Mouse (Mus musculus) forebrain, embryonic 15.5 days (tissue): ENCODE data around the gene Lrp6. TPM values are rescaled to one million over a fixed set of nuclear protein-coding genes. Genes with fewer than 3 reads are reported as not detected.
A peak's percentile ranks its signal among the peaks of the same experiment; 100 is the strongest.

Source experiments
- ATAC-seq: fragments of 200-750 bp; cut with Nextera tagmentation; replicated peaks from 2 replicates; pipeline ENCODE4 v1.8.0; 2017; ENCODE audit warnings: mild to moderate bottlenecking, moderate TSS enrichment, moderate library complexity
- H3K27ac ChIP-seq: fragments of 300-500 bp; sonication (generic); replicated peaks from 2 replicates; pipeline ENCODE4 v1.5.1; 2015; ENCODE audit warnings: mild to moderate bottlenecking, inconsistent platforms
- H3K27me3 ChIP-seq: fragments of 300-500 bp; sonication (generic); 2 replicates; pipeline ENCODE4 v1.6.1; 2015; ENCODE audit warnings: inconsistent platforms
- H3K36me3 ChIP-seq: fragments of 300-500 bp; sonication (generic); 2 replicates; pipeline ENCODE4 v1.6.1; 2015; ENCODE audit warnings: mild to moderate bottlenecking, inconsistent platforms
- H3K4me1 ChIP-seq: fragments of 300-500 bp; sonication (generic); 2 replicates; pipeline ENCODE4 v1.6.1; 2015; ENCODE audit warnings: inconsistent platforms
- H3K4me2 ChIP-seq: fragments of 300-500 bp; sonication (generic); replicated peaks from 2 replicates; pipeline ENCODE4 v1.6.1; 2015; ENCODE audit warnings: mild to moderate bottlenecking, inconsistent platforms
- H3K4me3 ChIP-seq: fragments of 300-500 bp; sonication (generic); 2 replicates; pipeline ENCODE4 v1.5.1; 2015; ENCODE audit warnings: mild to moderate bottlenecking, inconsistent platforms
- H3K9ac ChIP-seq: fragments of 300-500 bp; sonication (generic); replicated peaks from 2 replicates; pipeline ENCODE4 v1.6.1; 2015; ENCODE audit warnings: mild to moderate bottlenecking, inconsistent platforms
- H3K9me3 ChIP-seq: fragments of 300-500 bp; sonication (generic); 2 replicates; pipeline ENCODE4 v1.6.1; 2016; ENCODE audit warnings: inconsistent platforms
- WGBS: fragments of 180-500 bp; shearing (Covaris S2); methylation state at CpG from one replicate; pipeline ENCODE4 v1.1.7; 2015; ENCODE audit warnings: mixed read lengths; 5-methylcytosine and 5-hydroxymethylcytosine counted together
- polyA plus RNA-seq: library from polyadenylated mRNA; unstranded; fragments of >200 nt; fragmentation: Nextera tagmentation; extraction: Ambion mirVana; gene quantifications from 2 replicates; pipeline ENCODE4 v1.2.1, GENCODE M21; 2015

Gene Lrp6
- polyA plus RNA-seq = 20.4 and 23.2 TPM in 2 replicates

GRCm38 (mm10) chr6:134566818-134567485, at the start of gene Lrp6:
Gene Lrp6 (minus strand): TSS chr6:134566965.
- H3K4me3 ChIP-seq = peak within 1 kb of the TSS; percentile 98
- H3K36me3 ChIP-seq = no peaks in the 10 kb centered on the region
- H3K9me3 ChIP-seq = no peaks in the 10 kb centered on the region
- H3K9ac ChIP-seq = peak within 1 kb of the TSS; percentile 98
- peak within 1 kb of the TSS; percentile 62 for H3K4me2 ChIP-seq
- WGBS = under 1% methylated on average over 73 of the region's 99 CpGs
- H3K27me3 ChIP-seq = no peaks in the 10 kb centered on the region
- H3K27ac ChIP-seq = peak within 1 kb of the TSS; percentile 100
- peak; percentile 95 for ATAC-seq
- H3K4me1 ChIP-seq = peaks cover 18% of the 10 kb centered on the region

- H3K4me3 ChIP-seq = no peak overlapping the region
- H3K27ac ChIP-seq = no peak overlapping the region
- no peaks in the 10 kb centered on the region for H3K4me1 ChIP-seq
- no peak overlapping the region; the same call in 1 of the 2 replicates for H3K4me2 ChIP-seq
- H3K36me3 ChIP-seq = no peaks in the 10 kb centered on the region
- ATAC-seq = peak; percentile 55; the same call in 1 of the 2 replicates
- no peak overlapping the region for H3K9ac ChIP-seq
- H3K9me3 ChIP-seq = no peaks in the 10 kb centered on the region
- no peaks in the 10 kb centered on the region for H3K27me3 ChIP-seq
- WGBS = 21% methylated on average over 16 of the region's 16 CpGs
These were observed 48.2 kb upstream of the Lrp6 start for GRCm38 (mm10) chr6:134614723-134615648.

GRCm38 (mm10) chr6:134614322-134614721, 47.6 kb upstream of the Lrp6 start:
- Histone ChIP-seq H3K36me3 (no peaks in the 10 kb centered on the region), H3K4me2 (no peak overlapping the region), H3K9ac (no peak overlapping the region), H3K27ac (no peak overlapping the region), H3K4me3 (no peak overlapping the region), H3K9me3 (no peaks in the 10 kb centered on the region), H3K27me3 (no peaks in the 10 kb centered on the region), H3K4me1 (no peaks in the 10 kb centered on the region)
- 89% methylated on average over 4 of the region's 4 CpGs for WGBS
- no peak for ATAC-seq

- Histone ChIP-seq H3K27ac (no peak overlapping the region), H3K4me2 (no peak overlapping the region), H3K4me3 (no peak overlapping the region), H3K4me1 (no peaks in the 10 kb centered on the region), H3K9ac (no peak overlapping the region), H3K27me3 (no peaks in the 10 kb centered on the region), H3K9me3 (no peaks in the 10 kb centered on the region), H3K36me3 (no peaks in the 10 kb centered on the region)
- ATAC-seq = no peak; the same call in 1 of the 2 replicates
- 76% methylated on average over 13 of the region's 13 CpGs for WGBS
These were observed 45.1 kb upstream of the Lrp6 start for GRCm38 (mm10) chr6:134611896-134612295.

- Histone ChIP-seq H3K4me3 (no peak overlapping the region), H3K9ac (no peak overlapping the region), H3K36me3 (no peaks in the 10 kb centered on the region), H3K4me1 (no peaks in the 10 kb centered on the region), H3K27me3 (no peaks in the 10 kb centered on the region), H3K9me3 (no peaks in the 10 kb centered on the region), H3K27ac (no peak overlapping the region), H3K4me2 (no peak overlapping the region)
- ATAC-seq = no peak
- 91% methylated on average over 9 of the region's 9 CpGs for WGBS
These were observed 43.6 kb upstream of the Lrp6 start for GRCm38 (mm10) chr6:134610380-134610779.

GRCm38 (mm10) chr6:134606949-134607746, 40.4 kb upstream of the Lrp6 start:
- H3K4me2 ChIP-seq = no peak overlapping the region
- H3K9ac ChIP-seq = no peak overlapping the region
- H3K9me3 ChIP-seq = no peaks in the 10 kb centered on the region
- H3K4me1 ChIP-seq = no peaks in the 10 kb centered on the region
- ATAC-seq = peak; percentile 43; the same call in 1 of the 2 replicates
- 51% methylated on average over 9 of the region's 9 CpGs for WGBS
- no peaks in the 10 kb centered on the region for H3K27me3 ChIP-seq
- no peak overlapping the region for H3K27ac ChIP-seq
- no peaks in the 10 kb centered on the region for H3K36me3 ChIP-seq
- no peak overlapping the region for H3K4me3 ChIP-seq

- H3K36me3 ChIP-seq = no peaks in the 10 kb centered on the region
- 66% methylated on average over 6 of the region's 6 CpGs for WGBS
- no peak overlapping the region for H3K27ac ChIP-seq
These were observed 39.8 kb upstream of the Lrp6 start for GRCm38 (mm10) chr6:134606540-134606939.

GRCm38 (mm10) chr6:134605196-134605595, 38.4 kb upstream of the Lrp6 start:
- H3K36me3 ChIP-seq = no peaks in the 10 kb centered on the region
- H3K4me1 ChIP-seq = no peaks in the 10 kb centered on the region
- no peak overlapping the region for H3K27ac ChIP-seq
- no peaks in the 10 kb centered on the region for H3K9me3 ChIP-seq
- H3K27me3 ChIP-seq = no peaks in the 10 kb centered on the region
- ATAC-seq = no peak
- no peak overlapping the region for H3K4me3 ChIP-seq
- 85% methylated on average over 3 of the region's 3 CpGs for WGBS
- H3K9ac ChIP-seq = no peak overlapping the region
- no peak overlapping the region for H3K4me2 ChIP-seq

More at GRCm38 (mm10) chr6:134606540-134606939, 39.8 kb upstream of the Lrp6 start:
- Histone ChIP-seq H3K4me3 (no peak overlapping the region), H3K4me1 (no peaks in the 10 kb centered on the region), H3K9ac (no peak overlapping the region), H3K9me3 (no peaks in the 10 kb centered on the region), H3K4me2 (no peak overlapping the region), H3K27me3 (no peaks in the 10 kb centered on the region)
- no peak for ATAC-seq

- H3K27ac ChIP-seq = no peak overlapping the region
- no peaks in the 10 kb centered on the region for H3K4me1 ChIP-seq
- no peak overlapping the region for H3K4me2 ChIP-seq
- no peak for ATAC-seq
- H3K9ac ChIP-seq = no peak overlapping the region
- no peaks in the 10 kb centered on the region for H3K36me3 ChIP-seq
- WGBS = 63% methylated on average over 10 of the region's 10 CpGs
- no peaks in the 10 kb centered on the region for H3K9me3 ChIP-seq
- H3K27me3 ChIP-seq = no peaks in the 10 kb centered on the region
- no peak overlapping the region for H3K4me3 ChIP-seq
These were observed 35.7 kb upstream of the Lrp6 start for GRCm38 (mm10) chr6:134602371-134603003.

- Histone ChIP-seq H3K4me1 (no peaks in the 10 kb centered on the region), H3K9ac (no peak overlapping the region), H3K4me2 (no peak overlapping the region), H3K4me3 (no peak overlapping the region), H3K27me3 (no peaks in the 10 kb centered on the region), H3K27ac (no peak overlapping the region), H3K9me3 (no peaks in the 10 kb centered on the region), H3K36me3 (no peaks in the 10 kb centered on the region)
- 64% methylated on average over 3 of the region's 3 CpGs for WGBS
- no peak for ATAC-seq
These were observed 35.0 kb upstream of the Lrp6 start for GRCm38 (mm10) chr6:134601766-134602165.

- no peaks in the 10 kb centered on the region for H3K9me3 ChIP-seq
- no peaks in the 10 kb centered on the region for H3K4me1 ChIP-seq
- no peaks in the 10 kb centered on the region for H3K27me3 ChIP-seq
- H3K9ac ChIP-seq = no peak overlapping the region
- no peaks in the 10 kb centered on the region for H3K36me3 ChIP-seq
- no peak for ATAC-seq
- no peak overlapping the region for H3K4me2 ChIP-seq
- no peak overlapping the region for H3K4me3 ChIP-seq
- no peak overlapping the region for H3K27ac ChIP-seq
- WGBS = 65% methylated on average over 7 of the region's 7 CpGs
These were observed 34.4 kb upstream of the Lrp6 start for GRCm38 (mm10) chr6:134601130-134601529.
